Mouse (Mus musculus) hindbrain, postnatal 0 days (tissue): Measurements from ENCODE around the gene Nenf. TPM values are rescaled to one million over a fixed set of nuclear protein-coding genes. Genes with fewer than 3 reads are reported as not detected.

Experiments used
- ATAC-seq: fragments of 200-750 bp; cut with Nextera tagmentation; 2 replicates; pipeline ENCODE4 v1.8.0; 2017; ENCODE audit warnings: mild to moderate bottlenecking, moderate TSS enrichment, moderate library complexity
- DNase-seq: peaks from one replicate; pipeline ENCODE4 v3.0.0-alpha.2; 2015; ENCODE audit warnings: low spot score
- H3K27ac ChIP-seq: fragments of 300-500 bp; sonication (generic); 2 replicates; pipeline ENCODE4 v1.5.1; 2014; ENCODE audit warnings: mild to moderate bottlenecking
- H3K27me3 ChIP-seq: fragments of 300-500 bp; sonication (generic); 2 replicates; pipeline ENCODE4 v1.6.1; 2014; ENCODE audit warnings: low read length, mixed read lengths; ENCODE audit not compliant: insufficient read depth
- H3K36me3 ChIP-seq: fragments of 300-500 bp; sonication (generic); 2 replicates; pipeline ENCODE4 v1.6.1; 2014; ENCODE audit warnings: low read length, mixed read lengths; ENCODE audit not compliant: insufficient read depth
- H3K4me1 ChIP-seq: fragments of 300-500 bp; sonication (generic); 2 replicates; pipeline ENCODE4 v1.6.1; 2014; ENCODE audit warnings: antibody characterized with exemption, low read length, mixed read lengths; ENCODE audit not compliant: insufficient read depth
- H3K4me2 ChIP-seq: fragments of 300-500 bp; sonication (generic); 2 replicates; pipeline ENCODE4 v1.6.1; 2014; ENCODE audit warnings: low read depth, mild to moderate bottlenecking, low read length, moderate library complexity, mixed read lengths
- H3K4me3 ChIP-seq: fragments of 300-500 bp; sonication (generic); 2 replicates; pipeline ENCODE4 v1.5.1; 2014; ENCODE audit warnings: low read length
- H3K9ac ChIP-seq: fragments of 300-500 bp; sonication (generic); replicated peaks from 2 replicates; pipeline ENCODE4 v1.6.1; 2014; ENCODE audit warnings: mild to moderate bottlenecking, low read length, moderate library complexity, mixed read lengths
- H3K9me3 ChIP-seq: fragments of 300-500 bp; sonication (generic); 2 replicates; pipeline ENCODE4 v1.6.1; 2016; ENCODE audit warnings: low read length, mixed read lengths
- CTCF ChIP-seq: IDR thresholded peaks from 2 replicates; pipeline ENCODE4 v1.5.1; 2016; ENCODE audit warnings: antibody characterized with exemption, control low read depth, low read depth
- WGBS: fragments of 180-500 bp; shearing (Covaris S2); extraction: QIAGEN DNeasy Blood & Tissue Kit; methylation state at CpG from one replicate; pipeline ENCODE4 v1.1.7; 2014; 5-methylcytosine and 5-hydroxymethylcytosine counted together
- polyA plus RNA-seq: library from polyadenylated mRNA; unstranded; fragments of >200 nt; fragmentation: Nextera tagmentation; extraction: Ambion mirVana; gene quantifications from 2 replicates; pipeline ENCODE4 v1.2.1, GENCODE M21; 2015
- total RNA-seq: library from RNA; depleted of rRNA; stranded (reverse); fragments of >200 nt; gene quantifications from 2 replicates; pipeline ENCODE4 v1.2.3, GENCODE M21; 2014

Nenf gene
- total and polyA plus RNA-seq, 2 experiments from 2014 or later = 143 to 182 TPM

GRCm38 (mm10) chr1:191269648-191269952 is 48.4 kb downstream of the Nenf start:
- Histone ChIP-seq H3K36me3 (no peaks in the 10 kb centered on the region), H3K9ac (no peak overlapping the region), H3K4me1 (no peaks in the 10 kb centered on the region), H3K4me2 (no peak overlapping the region), H3K4me3 (no peak overlapping the region), H3K27ac (no peak overlapping the region), H3K27me3 (no peaks in the 10 kb centered on the region), H3K9me3 (no peaks in the 10 kb centered on the region)
- WGBS = 67% methylated on average over 8 of the region's 8 CpGs
- ATAC-seq = no peak
- TF ChIP-seq CTCF = no peak
- DNase-seq = no peak

GRCm38 (mm10) chr1:191268797-191269647 is 49.0 kb downstream of the Nenf start:
- H3K4me1 ChIP-seq = no peaks in the 10 kb centered on the region
- DNase-seq = no peak

GRCm38 (mm10) chr1:191267856-191268255 is 50.1 kb downstream of the Nenf start:
- no peaks in the 10 kb centered on the region for H3K4me1 ChIP-seq
- H3K9ac ChIP-seq = no peak overlapping the region
- no peak overlapping the region for H3K27ac ChIP-seq
- H3K9me3 ChIP-seq = no peaks in the 10 kb centered on the region
- TF ChIP-seq CTCF = no peak
- H3K4me2 ChIP-seq = no peak overlapping the region
- H3K36me3 ChIP-seq = no peaks in the 10 kb centered on the region
- DNase-seq (no peak), ATAC-seq (no peak)
- no peaks in the 10 kb centered on the region for H3K27me3 ChIP-seq
- H3K4me3 ChIP-seq = no peak overlapping the region
- 43% methylated on average over 5 of the region's 5 CpGs for WGBS

More at GRCm38 (mm10) chr1:191268797-191269647, 49.0 kb downstream of the Nenf start:
- H3K27me3 ChIP-seq = no peaks in the 10 kb centered on the region
- TF ChIP-seq CTCF = no peak
- no peaks in the 10 kb centered on the region for H3K9me3 ChIP-seq
- H3K27ac ChIP-seq = no peak overlapping the region
- ATAC-seq = no peak
- no peak overlapping the region for H3K9ac ChIP-seq
- H3K4me3 ChIP-seq = no peak overlapping the region
- H3K4me2 ChIP-seq = no peak overlapping the region
- WGBS = 68% methylated on average over 5 of the region's 5 CpGs
- H3K36me3 ChIP-seq = no peaks in the 10 kb centered on the region

- ATAC-seq (no peak), DNase-seq (no peak)
- Histone ChIP-seq H3K9ac (no peak overlapping the region), H3K27ac (no peak overlapping the region), H3K27me3 (no peaks in the 10 kb centered on the region), H3K9me3 (no peaks in the 10 kb centered on the region), H3K4me3 (no peak overlapping the region), H3K36me3 (no peaks in the 10 kb centered on the region), H3K4me2 (no peak overlapping the region), H3K4me1 (no peaks in the 10 kb centered on the region)
- 90% methylated on average over 5 of the region's 5 CpGs for WGBS
- no peak for TF ChIP-seq CTCF
Observed at GRCm38 (mm10) chr1:191267162-191267561, 50.8 kb downstream of the Nenf start.

- no peaks in the 10 kb centered on the region; the same call in 1 of the 2 replicates for H3K4me1 ChIP-seq
- 88% methylated on average over 5 of the region's 5 CpGs for WGBS
- ATAC-seq (no peak), DNase-seq (no peak)
- no peak overlapping the region for H3K9ac ChIP-seq
- H3K4me3 ChIP-seq = no peak overlapping the region
- H3K36me3 ChIP-seq = no peaks in the 10 kb centered on the region
- TF ChIP-seq CTCF = no peak
- H3K27ac ChIP-seq = no peak overlapping the region
- no peak overlapping the region for H3K4me2 ChIP-seq
- no peaks in the 10 kb centered on the region for H3K9me3 ChIP-seq
- no peaks in the 10 kb centered on the region for H3K27me3 ChIP-seq
Observed at GRCm38 (mm10) chr1:191263471-191263870, 54.5 kb downstream of the Nenf start.

- Histone ChIP-seq H3K27me3 (no peaks in the 10 kb centered on the region), H3K9ac (no peak overlapping the region), H3K9me3 (no peaks in the 10 kb centered on the region), H3K4me2 (no peak overlapping the region), H3K27ac (no peak overlapping the region), H3K36me3 (no peaks in the 10 kb centered on the region), H3K4me3 (no peak overlapping the region), H3K4me1 (no peaks in the 10 kb centered on the region; the same call in 1 of the 2 replicates)
- no peak for TF ChIP-seq CTCF
- ATAC-seq (no peak), DNase-seq (no peak)
- WGBS = 16% methylated on average over 6 of the region's 6 CpGs
Observed at GRCm38 (mm10) chr1:191261861-191262260, 56.1 kb downstream of the Nenf start.

- TF ChIP-seq CTCF = no peak
- Histone ChIP-seq H3K9ac (no peak overlapping the region), H3K4me2 (no peak overlapping the region), H3K27ac (no peak overlapping the region), H3K27me3 (no peaks in the 10 kb centered on the region), H3K4me3 (no peak overlapping the region), H3K36me3 (no peaks in the 10 kb centered on the region), H3K9me3 (no peaks in the 10 kb centered on the region), H3K4me1 (no peaks in the 10 kb centered on the region; the same call in 1 of the 2 replicates)
- 51% methylated on average over 5 of the region's 5 CpGs for WGBS
- peak; percentile 19 for DNase-seq
- no peak for ATAC-seq
Observed at GRCm38 (mm10) chr1:191259661-191260060, 58.3 kb downstream of the Nenf start.
